Mouse (Mus musculus) testis, postnatal 10 days (tissue): ENCODE results near the gene Nup37.

Experiments used
- DNase-seq: peaks from one replicate; pipeline ENCODE4 v3.0.0; 2021; ENCODE audit warnings: low spot score

Nup37 gene

GRCm38 (mm10) chr10:88146707-88147477 lies at the start of gene Nup37, which contains the start of gene Parpbp:
Gene Nup37, plus strand, starts transcription at chr10:88146992.
Gene Parpbp, minus strand, starts transcription at chr10:88146941.
- DNase-seq, result peak; percentile 93

DNA sequence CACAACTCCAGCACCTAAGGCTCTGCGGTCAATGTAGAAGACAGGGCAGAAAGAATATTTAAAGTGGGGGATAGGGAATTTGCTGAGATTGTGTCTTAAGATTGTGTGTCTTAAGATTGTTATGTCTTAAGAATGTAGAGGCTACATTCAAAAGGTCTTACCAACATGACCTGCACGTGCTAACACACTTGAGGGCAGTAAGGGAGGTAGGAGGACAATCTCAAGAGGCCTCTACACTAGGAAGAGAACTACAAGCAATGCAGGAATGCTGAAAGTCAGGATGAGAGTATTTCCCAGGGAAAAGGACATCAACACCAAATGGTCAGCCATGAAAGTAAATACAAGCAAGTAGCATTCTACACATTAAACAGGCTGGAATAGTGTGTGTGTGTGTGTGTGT lies 40.6 kb upstream of the Nup37 start:
- DNase-seq, result no peak

- no peak for DNase-seq
Measured at GRCm38 (mm10) chr10:88113290-88113689, 33.5 kb upstream of the Nup37 start.

GRCm38 (mm10) chr10:88119721-88120120 lies 27.1 kb upstream of the Nup37 start:
- DNase-seq, result no peak

DNA sequence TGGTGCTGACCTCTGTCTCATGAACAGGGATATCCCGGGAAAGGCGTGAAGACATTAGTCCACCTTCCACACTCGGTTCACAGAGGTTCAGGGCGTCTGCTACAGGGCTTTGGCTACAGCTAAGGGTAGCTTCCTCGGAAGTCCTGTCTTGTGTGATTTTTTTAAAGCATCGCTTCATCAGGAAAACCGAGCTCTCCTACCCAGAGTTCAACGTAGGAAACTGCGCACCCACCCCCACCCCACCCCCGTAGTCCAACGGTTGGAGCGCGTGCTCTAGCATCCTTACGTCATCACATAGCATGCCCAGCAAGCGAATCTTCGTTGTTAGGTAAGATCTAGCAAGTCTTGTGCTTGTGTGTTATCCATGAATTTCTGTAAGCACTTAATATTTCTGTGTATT lies 11.2 kb upstream of the Nup37 start:
- DNase-seq, result no peak

GRCm38 (mm10) chr10:88146187-88146586 lies 605 bp upstream of the Nup37 start:
- no peak for DNase-seq

GRCm38 (mm10) chr10:88150381-88150780 lies 3.6 kb downstream of the Nup37 start:
- no peak for DNase-seq

GRCm38 (mm10) chr10:88151658-88152057 lies 4.9 kb downstream of the Nup37 start:
- no peak for DNase-seq

- DNase-seq, result no peak
Measured at GRCm38 (mm10) chr10:88162096-88162495, 15.3 kb downstream of the Nup37 start.

DNA sequence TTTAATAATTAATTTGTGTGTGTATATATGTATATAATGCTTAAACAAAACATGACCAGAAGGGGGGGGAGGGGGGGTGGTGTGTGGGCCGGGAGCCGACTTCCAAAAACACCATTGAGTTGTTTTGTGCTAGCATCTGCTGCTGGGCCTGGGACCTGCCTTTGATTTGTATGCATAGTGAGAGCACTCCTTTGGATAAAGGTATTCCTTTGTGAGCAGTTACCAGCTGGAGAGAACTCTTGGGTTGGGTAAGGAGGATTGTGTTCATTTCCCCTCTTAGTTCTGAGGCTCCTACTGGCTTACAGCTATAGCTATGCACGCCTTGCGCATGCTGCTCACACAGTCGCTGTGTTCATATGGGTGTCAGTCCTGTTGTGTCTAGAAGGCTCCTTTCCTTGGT lies 15.9 kb downstream of the Nup37 start:
- DNase-seq, result no peak

DNA sequence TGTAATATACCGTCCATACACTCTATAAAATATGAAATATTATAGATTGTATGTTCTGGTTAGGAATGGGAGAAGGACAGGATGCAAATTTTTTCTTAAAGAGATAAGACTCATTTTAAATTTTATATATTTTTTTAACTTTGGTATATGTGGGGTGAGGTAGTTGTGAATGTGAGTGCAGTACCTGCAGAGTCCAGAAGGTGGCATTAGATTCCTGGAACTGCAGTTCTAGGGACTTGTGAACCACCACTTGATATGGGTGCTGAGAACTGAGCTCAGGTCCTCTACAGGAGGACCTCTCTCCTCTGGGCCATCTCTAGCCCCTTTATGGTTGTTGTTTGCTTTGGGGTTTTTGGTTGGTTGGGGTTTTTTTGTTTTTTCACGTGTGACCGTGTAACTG lies 19.4 kb downstream of the Nup37 start:
- peak; percentile 47 for DNase-seq

DNA sequence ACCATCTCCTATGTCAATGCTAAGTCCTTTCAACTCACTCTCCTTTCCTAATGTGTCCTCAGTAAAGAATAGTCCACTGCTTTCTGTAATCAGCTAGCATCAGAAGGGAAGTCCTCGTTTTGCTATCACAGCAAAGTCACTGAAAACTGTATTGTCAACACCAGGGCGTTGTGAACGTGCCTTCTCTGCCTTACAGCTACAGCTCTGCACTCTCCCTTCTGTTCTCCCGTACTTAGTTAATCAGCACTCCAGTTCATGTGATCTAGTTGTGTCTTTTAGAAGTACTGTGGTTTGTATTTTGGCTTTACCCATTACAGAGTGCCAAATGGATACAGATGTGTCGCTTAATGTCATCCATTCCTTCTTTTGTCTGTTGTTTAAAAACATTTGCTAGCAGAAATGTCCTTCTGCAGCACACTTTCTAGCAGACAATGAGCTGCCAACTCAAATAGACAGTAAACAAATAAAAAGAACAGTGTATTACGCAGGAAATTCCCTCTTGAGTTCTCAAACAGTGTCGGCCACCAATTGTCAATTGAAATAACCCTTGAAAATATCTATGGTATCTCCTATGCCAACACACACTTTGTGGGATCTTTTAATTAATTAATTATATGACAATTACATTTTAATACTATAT lies 20.8 kb downstream of the Nup37 start:
- no peak for DNase-seq

DNA sequence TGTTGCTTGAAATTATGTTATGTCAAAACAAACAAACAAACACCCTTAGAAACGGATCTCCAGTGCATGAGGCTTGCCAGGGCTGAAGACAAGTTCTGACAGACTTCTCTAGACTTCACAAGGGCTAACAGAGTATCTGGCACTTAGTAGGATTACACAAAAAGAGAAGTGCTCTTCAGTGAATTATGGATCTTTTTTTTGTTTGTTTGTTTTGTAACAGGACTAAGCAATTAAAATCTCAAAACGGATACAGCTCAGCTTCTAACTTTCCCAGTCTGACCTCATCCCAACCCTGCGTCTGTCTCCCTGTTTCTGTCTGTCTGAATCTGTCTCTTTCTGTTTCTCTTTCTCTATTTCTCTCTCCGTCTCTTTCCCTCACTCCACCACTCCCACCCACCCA lies 53.7 kb downstream of the Nup37 start:
- DNase-seq, result no peak

DNA sequence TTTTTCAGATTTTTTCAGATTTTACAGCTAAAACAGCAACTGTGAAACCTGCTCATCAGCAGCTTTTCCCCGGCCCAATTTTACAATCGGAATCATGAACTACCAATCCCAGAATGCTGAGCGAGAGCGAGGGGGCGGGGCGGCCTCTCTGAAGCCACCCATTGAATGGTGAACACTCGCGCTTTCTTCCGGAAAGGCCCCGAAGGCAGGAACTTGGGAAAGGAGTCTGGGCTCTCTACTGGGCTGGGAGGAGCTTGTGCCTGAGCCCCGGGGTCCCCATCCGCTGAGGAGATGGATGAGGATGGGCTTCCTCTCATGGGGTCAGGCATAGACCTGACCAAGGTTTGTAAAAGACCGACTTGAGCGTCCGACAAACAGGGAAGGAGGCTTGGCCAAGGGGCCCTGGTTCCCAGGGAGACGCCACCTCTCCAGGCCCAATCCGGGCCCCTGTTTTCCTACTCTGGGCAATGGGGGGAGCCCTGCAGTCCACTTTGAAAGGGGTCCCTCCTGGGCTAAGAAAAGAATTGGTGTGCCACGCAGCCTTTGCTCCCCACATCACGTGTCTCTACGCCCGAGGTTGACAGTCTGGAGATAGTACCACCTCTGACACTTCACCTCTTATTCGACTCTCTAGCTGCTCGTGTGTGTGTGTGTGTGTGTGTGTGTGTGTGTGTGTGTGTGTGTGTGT lies 54.3 kb downstream of the Nup37 start, which contains the start of gene Washc3:
Washc3 (plus strand) TSS at position 143 of the 688 bp plus-strand sequence.
- peak; percentile 95 for DNase-seq

- no peak for DNase-seq
Measured at GRCm38 (mm10) chr10:88201650-88202049, 54.9 kb downstream of the Nup37 start.

GRCm38 (mm10) chr10:88202581-88202980 lies 55.8 kb downstream of the Nup37 start:
- no peak for DNase-seq

DNA sequence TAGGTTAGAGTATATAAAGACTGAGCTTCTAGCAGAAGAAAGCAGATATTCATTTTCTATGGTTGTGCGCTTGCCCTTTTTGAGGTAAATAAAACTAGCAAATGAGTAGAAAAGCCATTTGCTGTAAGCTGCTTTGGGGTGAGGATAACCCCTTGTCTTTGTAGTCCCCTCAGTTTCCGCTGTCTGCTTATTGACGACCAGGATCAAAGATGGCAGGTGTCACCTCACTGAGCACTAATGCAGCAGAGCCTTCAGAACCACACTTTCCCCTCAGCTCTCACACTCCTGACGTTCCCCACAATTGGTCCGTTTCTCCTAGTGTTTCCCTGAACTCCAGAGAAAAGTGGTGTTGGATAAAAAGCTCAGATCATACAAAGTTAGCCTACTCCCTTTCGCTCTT lies 56.4 kb downstream of the Nup37 start:
- DNase-seq, result no peak

- no peak for DNase-seq
Measured at GRCm38 (mm10) chr10:88212644-88213043, 65.9 kb downstream of the Nup37 start.

DNA sequence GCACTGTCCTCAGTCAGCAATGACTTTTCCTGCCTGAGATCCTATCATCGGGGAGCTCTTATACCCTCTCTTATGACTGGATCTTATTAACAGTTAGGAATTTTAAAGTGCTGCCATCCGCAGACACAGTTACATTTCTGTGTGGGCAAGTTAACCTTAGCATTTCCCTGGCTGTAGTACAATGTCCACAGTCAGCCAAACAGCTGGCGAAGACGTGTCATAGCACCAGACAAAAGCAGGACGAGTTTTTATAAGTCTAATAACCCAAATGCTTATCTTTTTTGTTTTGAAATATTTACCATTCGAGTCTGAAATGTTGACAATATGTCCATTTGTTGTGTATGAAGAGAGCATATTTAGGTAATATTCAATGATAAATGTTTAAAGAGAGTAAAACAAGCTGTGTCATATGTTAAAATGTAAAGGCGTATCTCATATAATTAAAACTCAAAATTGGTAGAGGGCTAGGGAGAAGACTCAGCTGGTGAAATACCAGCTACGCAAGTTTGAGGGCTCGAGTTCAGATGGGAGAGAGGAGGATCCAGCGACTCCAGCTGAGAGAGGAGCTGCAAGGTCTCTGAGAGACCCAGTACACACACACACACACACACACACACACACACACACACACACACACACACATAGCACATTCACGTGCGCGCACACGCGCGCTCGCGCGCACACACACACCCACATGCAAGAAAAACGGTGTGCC lies 68.2 kb downstream of the Nup37 start:
- DNase-seq, result no peak

GRCm38 (mm10) chr10:88218161-88218560 lies 71.4 kb downstream of the Nup37 start:
- DNase-seq, result no peak

- DNase-seq, result no peak
Measured at GRCm38 (mm10) chr10:88221718-88222117, 74.9 kb downstream of the Nup37 start.

- DNase-seq, result no peak
Measured at GRCm38 (mm10) chr10:88225421-88225820, 78.6 kb downstream of the Nup37 start.
